8 mouse cellular contexts compared by ENCODE assay signal in the genomic region with DNA sequence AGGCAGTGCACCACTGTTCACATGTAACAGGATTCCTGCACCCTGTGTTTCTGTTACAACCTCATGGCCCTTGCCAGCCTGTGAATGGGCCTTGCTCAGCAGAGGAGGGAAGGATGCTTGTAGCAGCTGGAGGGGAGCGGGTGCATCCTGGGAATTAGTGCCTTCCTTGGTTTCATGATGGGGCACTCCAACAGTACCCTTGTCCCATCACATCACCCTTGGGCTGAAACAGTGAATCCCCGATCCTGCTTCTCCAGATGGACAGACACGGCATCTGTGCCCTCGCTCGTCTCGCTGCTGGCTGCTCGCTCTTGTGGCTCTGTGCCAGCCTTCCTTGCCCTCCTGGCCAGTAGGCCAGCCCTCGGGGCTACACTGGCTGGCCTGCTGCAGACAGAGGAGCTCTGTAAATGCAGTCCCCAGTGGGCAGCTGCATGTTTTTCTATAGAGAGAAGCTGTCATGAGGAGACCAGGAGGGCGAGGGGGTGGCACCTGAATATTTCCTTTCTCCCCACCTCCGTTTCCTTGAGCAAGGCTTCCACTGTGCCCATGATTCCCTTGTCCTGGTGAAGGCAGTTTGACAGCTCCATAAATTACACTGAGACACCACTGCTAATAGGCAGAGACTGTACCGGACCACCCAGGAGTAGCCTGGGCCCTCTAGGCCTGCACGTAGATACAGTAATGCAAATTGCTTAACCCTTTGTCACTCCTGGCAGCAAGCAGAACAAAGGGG.
DNase-seq lines count a peak whose midpoint lies in the region; ATAC-seq and TF ChIP-seq lines count a peak whose summit lies in the region.

No protein-coding gene starts in this region.

- DNase-seq in layer of hippocampus, adult 9-11 months, result peak; percentile 15
- no peak for DNase-seq in layer of hippocampus, adult 8-10 months (ENCODE audit: low spot score in 2 of 2)
- peak; percentile 68 for DNase-seq in forebrain, embryonic 11.5 days (ENCODE audit: low spot score)
- DNase-seq in neural tube, embryonic 11.5 days (ENCODE audit: low spot score), result peak; percentile 55
- DNase-seq in lung, adult 2 months, result no peak
- no peak for DNase-seq in heart, postnatal 10 days
- no peak for DNase-seq in thymus, postnatal 0 days (ENCODE audit: low spot score)

- peak; percentile 81 for ATAC-seq in forebrain, embryonic 11.5 days (replicated peaks; ENCODE audit: low FRiP score)
- ATAC-seq in kidney, embryonic 14.5 days (ENCODE audit: low FRiP score, low TSS enrichment), result peak; percentile 86
- ATAC-seq in neural tube, embryonic 11.5 days (ENCODE audit: insufficient read depth, low FRiP score, low TSS enrichment), result peak; percentile 88

- TF ChIP-seq CTCF in lung, adult 2 months (IDR thresholded peaks at IDR 0.05; ENCODE audit: insufficient read depth, low read length), result no peak

- no peaks in the 10 kb centered on the region for H3K36me3 ChIP-seq in forebrain, embryonic 11.5 days (ENCODE audit: control insufficient read depth, insufficient read depth, low read length)
- H3K36me3 ChIP-seq in kidney, embryonic 14.5 days (ENCODE audit: control insufficient read depth, insufficient read depth, low read length), result no peaks in the 10 kb centered on the region
- no peaks in the 10 kb centered on the region for H3K36me3 ChIP-seq in neural tube, embryonic 11.5 days (ENCODE audit: control insufficient read depth, insufficient read depth, low read length)

- no peak for TF ChIP-seq POLR2A in lung, adult 2 months (IDR thresholded peaks at IDR 0.05; ENCODE audit: borderline replicate concordance, extremely low read depth, low read depth, low read length)

- 0 out of 2 replicates have a peak overlapping the region, but pooled peaks have one; percentile 31 for H3K27ac ChIP-seq in forebrain, embryonic 11.5 days (ENCODE audit: low read depth, low read length)
- no peak overlapping the region for H3K27ac ChIP-seq in kidney, embryonic 14.5 days (ENCODE audit: low read depth, low read length)
- peak overlapping the region; percentile 39; the same call in 1 of the 2 replicates for H3K27ac ChIP-seq in neural tube, embryonic 11.5 days (ENCODE audit: low read depth, low read length)

- WGBS in forebrain, embryonic 11.5 days, result 61% methylated on average over 12 of the region's 12 CpGs
- WGBS in kidney, embryonic 14.5 days, result 32% methylated on average over 12 of the region's 12 CpGs
- 33% methylated on average over 12 of the region's 12 CpGs for WGBS in neural tube, embryonic 11.5 days
- WGBS in lung, adult 2 months, result 84% methylated on average over 12 of the region's 12 CpGs

- no peaks in the 10 kb centered on the region for H3K27me3 ChIP-seq in forebrain, embryonic 11.5 days (ENCODE audit: control insufficient read depth, insufficient read depth, low read length)
- H3K27me3 ChIP-seq in kidney, embryonic 14.5 days (ENCODE audit: control insufficient read depth, insufficient read depth, low read length), result no peaks in the 10 kb centered on the region
- H3K27me3 ChIP-seq in neural tube, embryonic 11.5 days (ENCODE audit: control insufficient read depth, insufficient read depth, low read length), result no peaks in the 10 kb centered on the region

- no peak overlapping the region for H3K4me2 ChIP-seq in forebrain, embryonic 11.5 days (ENCODE audit: low read depth, low read length, severe bottlenecking)
- no peak overlapping the region for H3K4me2 ChIP-seq in kidney, embryonic 14.5 days (replicated peaks; ENCODE audit: low read depth, low read length)
- H3K4me2 ChIP-seq in neural tube, embryonic 11.5 days (ENCODE audit: low read depth), result no peak overlapping the region

- intact Hi-C loops in heart, postnatal 10 days (cut with DNase I), result no loop called here

- H3K4me3 ChIP-seq in forebrain, embryonic 11.5 days (ENCODE audit: low read depth, low read length), result no peak overlapping the region
- H3K4me3 ChIP-seq in kidney, embryonic 14.5 days (ENCODE audit: low read length), result no peak overlapping the region
- no peak overlapping the region for H3K4me3 ChIP-seq in neural tube, embryonic 11.5 days (ENCODE audit: low read depth, low read length)
- H3K4me3 ChIP-seq in lung, adult 2 months (replicated peaks; ENCODE audit: extremely low read depth, low read depth, low read length), result no peak overlapping the region

- H3K4me1 ChIP-seq in forebrain, embryonic 11.5 days (replicated peaks; ENCODE audit: control insufficient read depth, insufficient read depth, low read length), result peaks cover 11% of the 10 kb centered on the region
- peaks cover 14% of the 10 kb centered on the region for H3K4me1 ChIP-seq in kidney, embryonic 14.5 days (ENCODE audit: control insufficient read depth, insufficient read depth, low read length)
- H3K4me1 ChIP-seq in neural tube, embryonic 11.5 days (ENCODE audit: control insufficient read depth, insufficient read depth, low read length), result peaks cover 12% of the 10 kb centered on the region
- H3K4me1 ChIP-seq in lung, adult 2 months (ENCODE audit: control insufficient read depth, insufficient read depth, low read length), result no peaks in the 10 kb centered on the region

- no peaks in the 10 kb centered on the region for H3K9me3 ChIP-seq in forebrain, embryonic 11.5 days (ENCODE audit: control insufficient read depth, low read length)
- H3K9me3 ChIP-seq in kidney, embryonic 14.5 days (ENCODE audit: control insufficient read depth, low read length), result no peaks in the 10 kb centered on the region
- no peaks in the 10 kb centered on the region for H3K9me3 ChIP-seq in neural tube, embryonic 11.5 days (ENCODE audit: control insufficient read depth, low read length)

- no peak overlapping the region for H3K9ac ChIP-seq in forebrain, embryonic 11.5 days (ENCODE audit: low read length)
- 0 out of 2 replicates have a peak overlapping the region, but pooled peaks have one; percentile 7 for H3K9ac ChIP-seq in kidney, embryonic 14.5 days (ENCODE audit: low read depth, low read length)
- H3K9ac ChIP-seq in neural tube, embryonic 11.5 days (ENCODE audit: low read length), result 0 out of 2 replicates have a peak overlapping the region, but pooled peaks have one; percentile 18

Comparison
In these comparisons a context has a peak if more than half of its experiments do, and no peak if none do; other contexts are left out.
1. DNase-seq: peak in layer of hippocampus, adult 9-11 months (single experiment), forebrain, embryonic 11.5 days (single experiment) and neural tube, embryonic 11.5 days (single experiment); none in layer of hippocampus, adult 8-10 months (0 of 2), lung, adult 2 months (single experiment), heart, postnatal 10 days (0 of 2) and thymus, postnatal 0 days (single experiment).
2. Peak in every context shown above with its lines, with median percentiles within 50 percentile points of each other: ATAC-seq.